Mouse (Mus musculus) cerebellum, adult (tissue): Measurements from ENCODE around the gene Smim7.
A peak's percentile ranks its signal among the peaks of the same experiment; 100 is the strongest.

Experiments
- ATAC-seq: cut with Nextera tagmentation; 2 replicates; pipeline ENCODE4 v1.9.2; 2017; ENCODE audit warnings: mild to moderate bottlenecking, moderate library complexity, mixed read lengths; ENCODE audit not compliant: insufficient number of reproducible peaks, low FRiP score, low TSS enrichment

Smim7 gene

GRCm38 (mm10) chr8:72547802-72548643 is 22.9 kb downstream of the Smim7 start, which contains the start of gene Med26:
Med26 (minus strand) TSS chr8:72548270.
- peak; percentile 97 for ATAC-seq

GRCm38 (mm10) chr8:72547122-72547801 is 23.6 kb downstream of the Smim7 start:
- no peak; the same call in 1 of the 2 replicates for ATAC-seq

- no peak for ATAC-seq
These were observed 31.7 kb downstream of the Smim7 start for GRCm38 (mm10) chr8:72539234-72539633.

DNA sequence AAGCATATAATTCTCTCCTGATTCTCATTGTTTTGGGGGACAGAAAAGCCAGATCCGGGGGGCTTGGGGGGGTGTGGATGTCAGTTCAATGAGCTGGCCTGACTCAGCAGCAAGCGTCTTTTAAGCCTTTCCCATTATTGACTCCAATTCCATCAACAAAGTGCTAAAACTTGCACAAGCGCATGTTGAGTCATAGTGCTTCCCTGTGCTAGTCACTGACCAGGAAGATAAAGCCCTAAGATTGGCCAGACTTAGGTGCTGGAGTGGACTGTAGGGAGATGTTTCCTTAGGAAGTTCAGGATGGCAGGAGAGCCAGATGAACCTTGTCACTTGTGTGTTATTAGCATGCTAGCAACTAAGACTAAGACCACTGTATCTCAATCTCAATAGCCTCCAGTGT is 36.0 kb downstream of the Smim7 start:
- no peak for ATAC-seq

GRCm38 (mm10) chr8:72532103-72532502 is 38.8 kb downstream of the Smim7 start:
- no peak for ATAC-seq

DNA sequence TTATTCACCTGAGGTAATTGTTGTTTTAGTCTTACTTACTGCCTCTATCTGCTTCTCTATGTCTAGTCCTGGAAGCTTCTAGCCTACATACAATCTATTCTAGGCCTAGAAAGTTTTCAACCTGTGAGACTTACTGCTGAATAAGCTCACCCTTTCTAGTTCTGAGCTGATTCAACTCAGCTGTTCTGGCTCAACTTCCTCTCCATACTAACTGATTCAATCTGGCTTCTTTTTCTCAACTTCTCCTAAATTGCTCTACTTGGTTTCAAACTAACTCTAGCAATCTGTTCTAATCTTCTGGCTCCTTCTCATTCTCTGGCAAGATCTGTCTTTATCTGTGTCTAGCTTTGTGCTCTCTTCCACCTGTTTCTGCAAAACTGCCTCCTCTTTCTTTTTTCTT is 49.0 kb downstream of the Smim7 start:
- no peak for ATAC-seq

DNA sequence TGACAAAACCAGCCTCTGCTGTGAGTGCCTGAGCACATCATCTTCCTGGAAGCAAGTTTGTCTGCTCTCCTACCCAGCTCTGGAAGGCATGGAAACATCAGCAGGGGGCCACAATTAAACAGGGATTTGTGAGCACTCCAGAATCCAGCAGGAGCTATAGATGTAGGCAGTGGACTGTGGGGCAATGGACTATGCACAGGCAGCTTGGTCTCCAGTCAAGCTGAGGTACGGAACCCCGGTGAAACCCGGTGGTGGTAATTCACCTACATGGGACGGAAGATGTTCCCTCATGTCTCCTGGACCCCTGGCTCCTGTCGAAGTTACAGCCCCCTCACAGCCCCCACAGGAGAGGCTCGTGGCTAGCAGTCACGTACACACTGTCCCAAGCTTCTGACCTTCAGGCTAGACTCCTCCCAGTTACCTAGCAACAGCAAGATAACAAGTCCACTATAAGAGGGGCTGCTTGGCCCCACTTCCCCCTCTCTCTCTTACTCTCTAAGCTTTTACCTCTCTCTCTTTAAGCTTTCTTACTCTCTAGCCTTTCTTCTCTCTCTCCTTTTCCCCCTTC is 53.4 kb downstream of the Smim7 start:
- no peak for ATAC-seq
